Mouse (Mus musculus): ENCODE results near the gene Kdm5a. TPM values are rescaled to one million over a fixed set of nuclear protein-coding genes. Genes with fewer than 3 reads are reported as not detected.

The Kdm5a gene
- 26.3 and 29.0 TPM in 2 replicates for polyA plus RNA-seq (2015; fragmentation: Nextera tagmentation; extraction: Ambion mirVana)

GRCm38 (mm10) chr6:120363688-120364522 is at the start of gene Kdm5a, which contains the start of gene Ccdc77:
Kdm5a (plus strand) TSS chr6:120364124.
Ccdc77 (minus strand) TSS chr6:120364374.
- ATAC-seq = peak; percentile 98
- Histone ChIP-seq H3K9me3 (ENCODE audit: control insufficient read depth, low read length) (no peaks in the 10 kb centered on the region), H3K4me2 (ENCODE audit: low read length) (peak within 1 kb of the TSS; percentile 86), H3K36me3 (ENCODE audit: control insufficient read depth, insufficient read depth, low read length) (peaks cover 11% of the 10 kb centered on the region), H3K27ac (ENCODE audit: low read depth, low read length) (peak within 1 kb of the TSS; percentile 92), H3K9ac (ENCODE audit: low read depth, low read length) (peak within 1 kb of the TSS; percentile 88), H3K4me1 (ENCODE audit: control insufficient read depth, insufficient read depth, low read depth, low read length) (peaks cover 15% of the 10 kb centered on the region), H3K4me3 (ENCODE audit: low read length) (peak within 1 kb of the TSS; percentile 88), H3K27me3 (replicated peaks; ENCODE audit: control insufficient read depth, insufficient read depth, low read length) (no peaks in the 10 kb centered on the region)
- WGBS = under 1% methylated on average over 69 of the region's 71 CpGs

GRCm38 (mm10) chr6:120318303-120318940 is 45.5 kb upstream of the Kdm5a start:
- Histone ChIP-seq H3K27ac (ENCODE audit: low read depth, low read length) (no peak overlapping the region), H3K27me3 (replicated peaks; ENCODE audit: control insufficient read depth, insufficient read depth, low read length) (no peaks in the 10 kb centered on the region), H3K9ac (ENCODE audit: low read depth, low read length) (no peak overlapping the region), H3K9me3 (ENCODE audit: control insufficient read depth, low read length) (no peaks in the 10 kb centered on the region), H3K4me3 (ENCODE audit: low read length) (no peak overlapping the region), H3K4me1 (ENCODE audit: control insufficient read depth, insufficient read depth, low read depth, low read length) (no peaks in the 10 kb centered on the region), H3K36me3 (ENCODE audit: control insufficient read depth, insufficient read depth, low read length) (no peaks in the 10 kb centered on the region), H3K4me2 (ENCODE audit: low read length) (no peak overlapping the region)
- ATAC-seq = no peak
- 81% methylated on average over 11 of the region's 11 CpGs for WGBS

GRCm38 (mm10) chr6:120319129-120319528 is 44.8 kb upstream of the Kdm5a start:
- WGBS = 87% methylated on average over 9 of the region's 9 CpGs
- H3K4me1 ChIP-seq (ENCODE audit: control insufficient read depth, insufficient read depth, low read depth, low read length) = no peaks in the 10 kb centered on the region
- H3K36me3 ChIP-seq (ENCODE audit: control insufficient read depth, insufficient read depth, low read length) = no peaks in the 10 kb centered on the region
- no peak overlapping the region for H3K4me3 ChIP-seq (ENCODE audit: low read length)
- no peak overlapping the region for H3K27ac ChIP-seq (ENCODE audit: low read depth, low read length)
- H3K9ac ChIP-seq (ENCODE audit: low read depth, low read length) = no peak overlapping the region
- no peak overlapping the region for H3K4me2 ChIP-seq (ENCODE audit: low read length)
- H3K27me3 ChIP-seq (replicated peaks; ENCODE audit: control insufficient read depth, insufficient read depth, low read length) = no peaks in the 10 kb centered on the region
- no peaks in the 10 kb centered on the region for H3K9me3 ChIP-seq (ENCODE audit: control insufficient read depth, low read length)
- no peak for ATAC-seq

GRCm38 (mm10) chr6:120320369-120320768 is 43.6 kb upstream of the Kdm5a start:
- no peaks in the 10 kb centered on the region for H3K4me1 ChIP-seq (ENCODE audit: control insufficient read depth, insufficient read depth, low read depth, low read length)
- H3K27me3 ChIP-seq (replicated peaks; ENCODE audit: control insufficient read depth, insufficient read depth, low read length) = no peaks in the 10 kb centered on the region
- H3K9me3 ChIP-seq (ENCODE audit: control insufficient read depth, low read length) = no peaks in the 10 kb centered on the region
- H3K4me3 ChIP-seq (ENCODE audit: low read length) = no peak overlapping the region
- H3K36me3 ChIP-seq (ENCODE audit: control insufficient read depth, insufficient read depth, low read length) = no peaks in the 10 kb centered on the region
- H3K27ac ChIP-seq (ENCODE audit: low read depth, low read length) = no peak overlapping the region
- no peak overlapping the region for H3K4me2 ChIP-seq (ENCODE audit: low read length)
- H3K9ac ChIP-seq (ENCODE audit: low read depth, low read length) = no peak overlapping the region
- no peak for ATAC-seq
- 69% methylated on average over 2 of the region's 2 CpGs for WGBS

DNA sequence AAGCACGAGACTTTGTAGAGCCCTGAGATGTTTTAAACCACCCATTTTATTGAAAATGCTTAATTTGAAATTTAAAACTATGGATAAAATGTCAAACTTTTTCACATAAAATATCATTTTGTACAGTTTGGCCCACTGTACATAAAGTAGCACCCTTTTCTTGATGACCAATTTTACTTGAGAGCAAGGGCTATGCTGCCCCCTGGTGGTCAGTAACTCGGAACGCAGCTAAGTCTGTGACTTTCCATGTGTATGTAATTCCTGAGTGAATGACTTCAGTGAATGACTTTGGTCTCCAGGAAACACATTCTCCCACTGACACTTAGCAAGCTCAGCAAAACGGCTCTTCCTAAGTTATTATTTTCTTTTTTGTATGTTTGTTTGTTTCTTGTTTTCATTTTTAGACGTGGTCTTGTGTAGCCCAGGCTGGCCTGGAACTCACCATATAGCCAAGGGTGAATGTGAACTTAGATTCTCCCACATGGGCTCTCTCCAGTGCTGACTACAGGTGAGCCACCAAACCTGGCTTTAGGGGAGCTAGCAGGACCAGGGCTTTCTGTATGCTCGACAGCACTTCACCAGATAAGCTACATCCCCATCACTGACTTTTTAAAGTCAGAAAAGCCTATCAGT is 39.5 kb upstream of the Kdm5a start:
- Histone ChIP-seq H3K9me3 (ENCODE audit: control insufficient read depth, low read length) (no peaks in the 10 kb centered on the region), H3K36me3 (ENCODE audit: control insufficient read depth, insufficient read depth, low read length) (peaks cover 6% of the 10 kb centered on the region; the same call in 1 of the 2 replicates), H3K27me3 (replicated peaks; ENCODE audit: control insufficient read depth, insufficient read depth, low read length) (no peaks in the 10 kb centered on the region), H3K9ac (ENCODE audit: low read depth, low read length) (no peak overlapping the region), H3K4me1 (ENCODE audit: control insufficient read depth, insufficient read depth, low read depth, low read length) (no peaks in the 10 kb centered on the region), H3K4me2 (ENCODE audit: low read length) (no peak overlapping the region), H3K4me3 (ENCODE audit: low read length) (no peak overlapping the region), H3K27ac (ENCODE audit: low read depth, low read length) (no peak overlapping the region)
- WGBS = 31% methylated on average over 6 of the region's 6 CpGs
- peak; percentile 73; the same call in 1 of the 2 replicates for ATAC-seq

DNA sequence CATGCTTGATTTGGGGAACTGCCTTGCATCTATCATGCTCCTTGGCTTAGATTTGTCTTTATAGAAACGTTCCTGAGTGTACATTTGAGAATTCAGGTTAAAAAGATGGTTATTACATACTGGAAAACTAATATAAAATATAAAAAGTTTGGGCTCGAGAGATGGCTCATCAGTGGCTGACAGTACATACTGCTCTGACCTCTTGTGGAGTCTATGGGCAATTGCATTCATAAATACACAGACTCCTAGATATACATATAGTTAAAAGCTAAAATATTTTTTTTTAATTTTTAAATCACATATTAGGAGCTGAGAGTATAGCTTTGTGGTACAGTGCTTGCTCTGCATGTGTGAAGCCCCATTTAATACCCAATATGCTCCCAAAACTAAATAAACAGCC is 31.6 kb upstream of the Kdm5a start:
- Histone ChIP-seq H3K9ac (ENCODE audit: low read depth, low read length) (no peak overlapping the region), H3K27ac (ENCODE audit: low read depth, low read length) (no peak overlapping the region), H3K9me3 (ENCODE audit: control insufficient read depth, low read length) (no peaks in the 10 kb centered on the region), H3K36me3 (ENCODE audit: control insufficient read depth, insufficient read depth, low read length) (peaks cover 20% of the 10 kb centered on the region), H3K4me2 (ENCODE audit: low read length) (no peak overlapping the region), H3K4me3 (ENCODE audit: low read length) (no peak overlapping the region), H3K4me1 (ENCODE audit: control insufficient read depth, insufficient read depth, low read depth, low read length) (no peaks in the 10 kb centered on the region), H3K27me3 (replicated peaks; ENCODE audit: control insufficient read depth, insufficient read depth, low read length) (no peaks in the 10 kb centered on the region)
- WGBS = 77% methylated on average over 2 of the region's 2 CpGs
- ATAC-seq = no peak

- H3K36me3 ChIP-seq (ENCODE audit: control insufficient read depth, insufficient read depth, low read length) = peaks cover 7% of the 10 kb centered on the region; the same call in 1 of the 2 replicates
- no peak overlapping the region for H3K27ac ChIP-seq (ENCODE audit: low read depth, low read length)
- H3K9ac ChIP-seq (ENCODE audit: low read depth, low read length) = no peak overlapping the region
- no peaks in the 10 kb centered on the region for H3K9me3 ChIP-seq (ENCODE audit: control insufficient read depth, low read length)
- ATAC-seq = no peak
- 52% methylated on average over 1 of the region's 1 CpGs for WGBS
- no peak overlapping the region for H3K4me3 ChIP-seq (ENCODE audit: low read length)
- H3K4me1 ChIP-seq (ENCODE audit: control insufficient read depth, insufficient read depth, low read depth, low read length) = no peaks in the 10 kb centered on the region
- H3K4me2 ChIP-seq (ENCODE audit: low read length) = no peak overlapping the region
- no peaks in the 10 kb centered on the region for H3K27me3 ChIP-seq (replicated peaks; ENCODE audit: control insufficient read depth, insufficient read depth, low read length)
These were observed 19.9 kb upstream of the Kdm5a start for GRCm38 (mm10) chr6:120343992-120344391.

DNA sequence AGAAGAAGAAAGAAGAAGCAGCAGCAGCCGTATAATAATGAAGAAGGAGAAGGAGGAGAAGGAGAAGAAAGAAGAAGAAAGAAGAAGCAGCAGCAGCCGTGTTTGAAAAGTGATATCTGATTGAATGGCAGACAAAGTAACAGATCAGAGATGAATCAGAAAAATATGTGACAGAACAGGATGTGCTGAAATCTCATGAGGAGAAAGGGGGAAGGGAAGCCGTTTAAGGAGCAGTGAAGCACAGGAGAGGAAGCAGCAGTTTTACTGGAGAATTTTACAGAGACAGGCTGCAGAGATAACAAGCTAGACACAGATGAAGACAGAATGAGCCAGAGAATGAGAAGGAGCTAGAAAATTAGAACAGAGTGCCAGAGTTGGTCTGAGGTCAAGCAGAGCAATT is 14.9 kb upstream of the Kdm5a start:
- 96% methylated on average over 3 of the region's 3 CpGs for WGBS
- Histone ChIP-seq H3K27ac (ENCODE audit: low read depth, low read length) (no peak overlapping the region), H3K4me3 (ENCODE audit: low read length) (no peak overlapping the region), H3K36me3 (ENCODE audit: control insufficient read depth, insufficient read depth, low read length) (peaks cover 7% of the 10 kb centered on the region; the same call in 1 of the 2 replicates), H3K27me3 (replicated peaks; ENCODE audit: control insufficient read depth, insufficient read depth, low read length) (no peaks in the 10 kb centered on the region), H3K4me1 (ENCODE audit: control insufficient read depth, insufficient read depth, low read depth, low read length) (no peaks in the 10 kb centered on the region), H3K9ac (ENCODE audit: low read depth, low read length) (no peak overlapping the region), H3K4me2 (ENCODE audit: low read length) (no peak overlapping the region), H3K9me3 (ENCODE audit: control insufficient read depth, low read length) (no peaks in the 10 kb centered on the region)
- ATAC-seq = no peak

GRCm38 (mm10) chr6:120356478-120356877 is 7.4 kb upstream of the Kdm5a start:
- 42% methylated on average over 5 of the region's 5 CpGs for WGBS
- Histone ChIP-seq H3K36me3 (ENCODE audit: control insufficient read depth, insufficient read depth, low read length) (no peaks in the 10 kb centered on the region), H3K27ac (ENCODE audit: low read depth, low read length) (no peak overlapping the region), H3K9me3 (ENCODE audit: control insufficient read depth, low read length) (no peaks in the 10 kb centered on the region), H3K4me3 (ENCODE audit: low read length) (peak overlapping the region; percentile 59), H3K4me1 (ENCODE audit: control insufficient read depth, insufficient read depth, low read depth, low read length) (peaks cover 6% of the 10 kb centered on the region), H3K4me2 (ENCODE audit: low read length) (peak overlapping the region; percentile 86), H3K27me3 (replicated peaks; ENCODE audit: control insufficient read depth, insufficient read depth, low read length) (no peaks in the 10 kb centered on the region), H3K9ac (ENCODE audit: low read depth, low read length) (peak overlapping the region; percentile 56; the same call in 1 of the 2 replicates)
- no peak for ATAC-seq
